Mouse (Mus musculus): ENCODE data around the gene Ddrgk1. TPM values are rescaled to one million over a fixed set of nuclear protein-coding genes. Genes with fewer than 3 reads are reported as not detected.

The Ddrgk1 gene
- polyA plus RNA-seq (2015; fragmentation: Nextera tagmentation; extraction: Ambion mirVana), result 76.8 and 77.8 TPM in 2 replicates

GRCm38 (mm10) chr2:130664102-130664701 is at the start of gene Ddrgk1:
Gene Ddrgk1 (minus strand): TSS chr2:130664659.
- ATAC-seq (ENCODE audit: insufficient number of reproducible peaks, low FRiP score, low TSS enrichment, low read depth), result peak; percentile 98
- Histone ChIP-seq H3K27ac (replicated peaks) (peak within 1 kb of the TSS; percentile 100), H3K4me3 (replicated peaks) (peak within 1 kb of the TSS; percentile 71), H3K4me1 (peaks cover 28% of the 10 kb centered on the region), H3K9ac (peak within 1 kb of the TSS; percentile 92), H3K9me3 (replicated peaks) (no peaks in the 10 kb centered on the region), H3K27me3 (no peaks in the 10 kb centered on the region), H3K4me2 (replicated peaks) (peak within 1 kb of the TSS; percentile 70), H3K36me3 (peaks cover 31% of the 10 kb centered on the region)
- WGBS, result under 1% methylated on average over 40 of the region's 40 CpGs

GRCm38 (mm10) chr2:130707057-130707456 is 42.6 kb upstream of the Ddrgk1 start:
- WGBS, result 62% methylated on average over 10 of the region's 10 CpGs

GRCm38 (mm10) chr2:130706602-130707001 is 42.1 kb upstream of the Ddrgk1 start:
- 67% methylated on average over 4 of the region's 4 CpGs for WGBS
- ATAC-seq (ENCODE audit: insufficient number of reproducible peaks, low FRiP score, low TSS enrichment, low read depth), result no peak
- H3K4me3 ChIP-seq (replicated peaks), result no peak overlapping the region
- no peak overlapping the region for H3K9ac ChIP-seq
- no peaks in the 10 kb centered on the region for H3K9me3 ChIP-seq (replicated peaks)
- H3K27ac ChIP-seq (replicated peaks), result no peak overlapping the region
- H3K27me3 ChIP-seq, result no peaks in the 10 kb centered on the region
- peaks cover 10% of the 10 kb centered on the region; the same call in 1 of the 2 replicates for H3K4me1 ChIP-seq
- H3K4me2 ChIP-seq (replicated peaks), result no peak overlapping the region
- peaks cover 33% of the 10 kb centered on the region for H3K36me3 ChIP-seq

More at GRCm38 (mm10) chr2:130707057-130707456, 42.6 kb upstream of the Ddrgk1 start:
- Histone ChIP-seq H3K9ac (no peak overlapping the region), H3K36me3 (peaks cover 38% of the 10 kb centered on the region), H3K4me3 (replicated peaks) (no peak overlapping the region), H3K9me3 (replicated peaks) (no peaks in the 10 kb centered on the region), H3K4me1 (peaks cover 10% of the 10 kb centered on the region; the same call in 1 of the 2 replicates), H3K27ac (replicated peaks) (no peak overlapping the region), H3K27me3 (no peaks in the 10 kb centered on the region), H3K4me2 (replicated peaks) (no peak overlapping the region)
- no peak for ATAC-seq (ENCODE audit: insufficient number of reproducible peaks, low FRiP score, low TSS enrichment, low read depth)

GRCm38 (mm10) chr2:130705178-130705577 is 40.7 kb upstream of the Ddrgk1 start:
- Histone ChIP-seq H3K27ac (replicated peaks) (peak overlapping the region; percentile 71; the same call in 1 of the 2 replicates), H3K27me3 (0 out of 2 replicates have a peak, but pooled peaks cover under 1% of the 10 kb centered on the region), H3K36me3 (peaks cover 19% of the 10 kb centered on the region), H3K4me3 (replicated peaks) (no peak overlapping the region), H3K4me1 (peaks cover 10% of the 10 kb centered on the region; the same call in 1 of the 2 replicates), H3K4me2 (replicated peaks) (no peak overlapping the region), H3K9me3 (replicated peaks) (no peaks in the 10 kb centered on the region), H3K9ac (no peak overlapping the region)
- 74% methylated on average over 6 of the region's 6 CpGs for WGBS
- no peak for ATAC-seq (ENCODE audit: insufficient number of reproducible peaks, low FRiP score, low TSS enrichment, low read depth)

GRCm38 (mm10) chr2:130704040-130705001 is 39.9 kb upstream of the Ddrgk1 start:
- Histone ChIP-seq H3K9ac (no peak overlapping the region), H3K4me2 (replicated peaks) (no peak overlapping the region), H3K9me3 (replicated peaks) (no peaks in the 10 kb centered on the region), H3K4me1 (peaks cover 10% of the 10 kb centered on the region; the same call in 1 of the 2 replicates), H3K36me3 (peaks cover 12% of the 10 kb centered on the region), H3K27me3 (0 out of 2 replicates have a peak, but pooled peaks cover 4% of the 10 kb centered on the region), H3K27ac (replicated peaks) (peak overlapping the region; percentile 71), H3K4me3 (replicated peaks) (no peak overlapping the region)
- peak; percentile 75; the same call in 1 of the 2 replicates for ATAC-seq (ENCODE audit: insufficient number of reproducible peaks, low FRiP score, low TSS enrichment, low read depth)
- 55% methylated on average over 9 of the region's 9 CpGs for WGBS

- H3K4me2 ChIP-seq (replicated peaks), result peak overlapping the region; percentile 99
- peak overlapping the region; percentile 37 for H3K9ac ChIP-seq
- H3K4me1 ChIP-seq, result peaks cover 19% of the 10 kb centered on the region
- no peak overlapping the region for H3K27ac ChIP-seq (replicated peaks)
- ATAC-seq (ENCODE audit: insufficient number of reproducible peaks, low FRiP score, low TSS enrichment, low read depth), result no peak
- H3K36me3 ChIP-seq, result no peaks in the 10 kb centered on the region
- H3K4me3 ChIP-seq (replicated peaks), result peak overlapping the region; percentile 62
- WGBS, result 6% methylated on average over 14 of the region's 14 CpGs
- peaks cover 29% of the 10 kb centered on the region for H3K27me3 ChIP-seq
- no peaks in the 10 kb centered on the region for H3K9me3 ChIP-seq (replicated peaks)
These were observed 33.4 kb upstream of the Ddrgk1 start for GRCm38 (mm10) chr2:130697821-130698266.

GRCm38 (mm10) chr2:130697153-130697810 is 32.8 kb upstream of the Ddrgk1 start, which contains the start of gene Slc4a11:
Gene Slc4a11 (minus strand): TSS chr2:130697519.
- H3K4me3 ChIP-seq (replicated peaks), result peak within 1 kb of the TSS; percentile 62
- peaks cover 19% of the 10 kb centered on the region for H3K4me1 ChIP-seq
- H3K27me3 ChIP-seq, result peaks cover 29% of the 10 kb centered on the region
- peak within 1 kb of the TSS; percentile 37 for H3K9ac ChIP-seq
- under 1% methylated on average over 65 of the region's 65 CpGs for WGBS
- peak within 1 kb of the TSS; percentile 99 for H3K4me2 ChIP-seq (replicated peaks)
- no peaks in the 10 kb centered on the region for H3K9me3 ChIP-seq (replicated peaks)
- ATAC-seq (ENCODE audit: insufficient number of reproducible peaks, low FRiP score, low TSS enrichment, low read depth), result peak; percentile 82
- no peak within 1 kb of the TSS for H3K27ac ChIP-seq (replicated peaks)
- H3K36me3 ChIP-seq, result no peaks in the 10 kb centered on the region

- Histone ChIP-seq H3K27ac (replicated peaks) (no peak overlapping the region), H3K9me3 (replicated peaks) (no peaks in the 10 kb centered on the region), H3K27me3 (peaks cover 29% of the 10 kb centered on the region), H3K9ac (peak overlapping the region; percentile 37), H3K4me1 (peaks cover 19% of the 10 kb centered on the region), H3K4me2 (replicated peaks) (peak overlapping the region; percentile 99), H3K36me3 (no peaks in the 10 kb centered on the region), H3K4me3 (replicated peaks) (peak overlapping the region; percentile 62)
- ATAC-seq (ENCODE audit: insufficient number of reproducible peaks, low FRiP score, low TSS enrichment, low read depth), result no peak; the same call in 1 of the 2 replicates
- under 1% methylated on average over 31 of the region's 31 CpGs for WGBS
These were observed 32.3 kb upstream of the Ddrgk1 start for GRCm38 (mm10) chr2:130696700-130697152.

GRCm38 (mm10) chr2:130693563-130693962 is 29.1 kb upstream of the Ddrgk1 start:
- Histone ChIP-seq H3K27me3 (peaks cover 21% of the 10 kb centered on the region), H3K36me3 (no peaks in the 10 kb centered on the region), H3K9me3 (replicated peaks) (no peaks in the 10 kb centered on the region), H3K27ac (replicated peaks) (no peak overlapping the region), H3K4me2 (replicated peaks) (no peak overlapping the region), H3K4me1 (peaks cover 19% of the 10 kb centered on the region), H3K9ac (no peak overlapping the region), H3K4me3 (replicated peaks) (no peak overlapping the region)
- no peak for ATAC-seq (ENCODE audit: insufficient number of reproducible peaks, low FRiP score, low TSS enrichment, low read depth)
- WGBS, result 33% methylated on average over 3 of the region's 3 CpGs

- 78% methylated on average over 2 of the region's 2 CpGs for WGBS
- ATAC-seq (ENCODE audit: insufficient number of reproducible peaks, low FRiP score, low TSS enrichment, low read depth), result no peak
- Histone ChIP-seq H3K4me3 (replicated peaks) (no peak overlapping the region), H3K36me3 (peaks cover 21% of the 10 kb centered on the region), H3K4me1 (no peaks in the 10 kb centered on the region), H3K4me2 (replicated peaks) (no peak overlapping the region), H3K27me3 (no peaks in the 10 kb centered on the region), H3K9me3 (replicated peaks) (no peaks in the 10 kb centered on the region), H3K27ac (replicated peaks) (no peak overlapping the region), H3K9ac (no peak overlapping the region)
These were observed 24.6 kb upstream of the Ddrgk1 start for GRCm38 (mm10) chr2:130689011-130689410.

Measured in embryonic facial prominence, embryonic 15.5 days (tissue).